Mouse (Mus musculus) liver, postnatal 0 days (tissue): Measurements from ENCODE around the gene 1110065P20Rik.

Experiments
- CTCF ChIP-seq: sonication (generic); IDR thresholded peaks from 2 replicates; pipeline ENCODE4 v1.5.1; 2016; ENCODE audit warnings: antibody characterized with exemption, low read depth
- EP300 ChIP-seq: IDR thresholded peaks from 2 replicates; pipeline ENCODE4 v1.6.1; 2016; ENCODE audit warnings: antibody characterized with exemption, low read depth, mild to moderate bottlenecking

GRCm38 (mm10) chr4:124860446-124860845 is 9.4 kb upstream of the 1110065P20Rik start:
- no peak for TF ChIP-seq CTCF
- TF ChIP-seq EP300: no peak
